Mouse (Mus musculus) CH12.LX (cell line): Measurements from ENCODE around the gene Ociad1.

Source experiments
- CTCF ChIP-seq, 2 experiments: IDR thresholded peaks in 1 of 2; conservative IDR thresholded peaks in 1 of 2; 2 replicates each; pipeline ENCODE4 v1.5.1; 2011 to 2012; ENCODE audit warnings: low read depth in 2 of 2, low read length in 2 of 2, improper control_type of control experiment in 1 of 2, inconsistent platforms in 1 of 2, mild to moderate bottlenecking in 1 of 2, moderate library complexity in 1 of 2
- E2F4 ChIP-seq: IDR thresholded peaks from 2 replicates; pipeline ENCODE4 v1.6.1; 2011; ENCODE audit warnings: low read depth, low read length, improper control_type of control experiment; ENCODE audit not compliant: insufficient replicate concordance
- NRF1 ChIP-seq: IDR thresholded peaks from 2 replicates; pipeline ENCODE4 v1.6.1; 2014; ENCODE audit warnings: low read depth, mild to moderate bottlenecking, inconsistent platforms, low read length, improper control_type of control experiment, moderate library complexity
- POLR2A ChIP-seq: IDR thresholded peaks from 2 replicates; pipeline ENCODE4 v1.6.1; 2011; ENCODE audit warnings: low read depth, mild to moderate bottlenecking, improper control_type of control experiment, low read length
- TBP ChIP-seq: conservative IDR thresholded peaks from 2 replicates; pipeline ENCODE4 v1.6.1; 2011; ENCODE audit warnings: low read depth, low read length, improper control_type of control experiment
- USF1 ChIP-seq: IDR thresholded peaks from 2 replicates; pipeline ENCODE4 v1.6.1; 2014; ENCODE audit warnings: low read depth, mild to moderate bottlenecking, inconsistent platforms, low read length, improper control_type of control experiment
- USF2 ChIP-seq: conservative IDR thresholded peaks from 2 replicates; pipeline ENCODE4 v1.6.1; 2011; ENCODE audit warnings: low read depth, low read length, improper control_type of control experiment
- ZC3H11A ChIP-seq: IDR thresholded peaks from 2 replicates; pipeline ENCODE4 v1.6.1; 2012; ENCODE audit warnings: low read depth, mild to moderate bottlenecking, inconsistent platforms, low read length, improper control_type of control experiment

DNA sequence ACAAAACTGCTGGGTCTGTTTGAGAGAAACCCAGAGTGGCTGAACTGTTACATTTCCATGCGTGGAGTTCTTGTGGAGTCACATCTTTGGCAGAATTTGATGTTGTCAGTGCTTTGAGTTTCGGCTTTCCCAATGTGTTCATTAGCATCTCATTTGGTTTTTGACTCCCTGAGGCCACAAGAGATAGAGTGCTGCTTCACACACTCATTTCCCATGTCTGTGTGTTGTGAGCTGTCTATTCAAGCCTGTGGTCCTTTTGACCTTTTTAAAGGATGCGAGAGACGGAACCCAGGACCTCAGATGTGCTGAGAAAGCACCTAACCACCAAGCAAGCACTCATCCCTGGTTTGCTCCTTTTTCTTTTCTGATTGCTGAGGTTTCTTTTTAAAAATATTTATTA, 52.7 kb downstream of the Ociad1 start:
- TF ChIP-seq USF2 (no peak), TBP (0 out of 2 replicates have a peak, but pooled peaks have one; percentile 36), ZC3H11A (no peak), POLR2A (no peak), E2F4 (no peak), CTCF (conservative IDR thresholded peaks at IDR 0.05 in 1 of 2, IDR thresholded peaks at IDR 0.05 in 1 of 2; ENCODE audit: low read depth in 2 of 2, low read length in 2 of 2) (no peak), NRF1 (no peak), USF1 (no peak)
